Mouse (Mus musculus) kidney, embryonic 16.5 days (tissue): Measurements from ENCODE around the gene Sema5a. TPM values are rescaled to one million over a fixed set of nuclear protein-coding genes. Genes with fewer than 3 reads are reported as not detected.

Experiments
- ATAC-seq: fragments of 200-750 bp; cut with Nextera tagmentation; 2 replicates; pipeline ENCODE4 v1.8.0; 2017; ENCODE audit warnings: moderate TSS enrichment; ENCODE audit not compliant: low FRiP score, low TSS enrichment
- H3K27ac ChIP-seq: fragments of 300-500 bp; sonication (generic); 2 replicates; pipeline ENCODE4 v1.5.1; 2014; ENCODE audit warnings: low read length
- H3K27me3 ChIP-seq: fragments of 300-500 bp; sonication (generic); 2 replicates; pipeline ENCODE4 v1.6.1; 2014; ENCODE audit warnings: low read length, control low read depth, mixed read lengths; ENCODE audit not compliant: insufficient read depth
- H3K36me3 ChIP-seq: fragments of 300-500 bp; sonication (generic); 2 replicates; pipeline ENCODE4 v1.6.1; 2014; ENCODE audit warnings: low read length, control low read depth, mixed read lengths; ENCODE audit not compliant: insufficient read depth
- H3K4me1 ChIP-seq: fragments of 300-500 bp; sonication (generic); 2 replicates; pipeline ENCODE4 v1.6.1; 2014; ENCODE audit warnings: low read length, control low read depth, mixed read lengths; ENCODE audit not compliant: insufficient read depth
- H3K4me2 ChIP-seq: fragments of 300-500 bp; sonication (generic); replicated peaks from 2 replicates; pipeline ENCODE4 v1.6.1; 2014; ENCODE audit warnings: low read depth, low read length
- H3K4me3 ChIP-seq: fragments of 300-500 bp; sonication (generic); 2 replicates; pipeline ENCODE4 v1.5.1; 2014; ENCODE audit warnings: mild to moderate bottlenecking, low read length
- H3K9ac ChIP-seq: fragments of 300-500 bp; sonication (generic); replicated peaks from 2 replicates; pipeline ENCODE4 v1.6.1; 2014; ENCODE audit warnings: low read length
- H3K9me3 ChIP-seq: fragments of 300-500 bp; sonication (generic); 2 replicates; pipeline ENCODE4 v1.6.1; 2016; ENCODE audit warnings: low read length, control low read depth
- WGBS: fragments of 180-500 bp; shearing (Covaris S2); extraction: QIAGEN DNeasy Blood & Tissue Kit; methylation state at CpG from one replicate; pipeline ENCODE4 v1.1.7; 2014; 5-methylcytosine and 5-hydroxymethylcytosine counted together
- polyA plus RNA-seq: library from polyadenylated mRNA; unstranded; fragments of >200 nt; fragmentation: Nextera tagmentation; extraction: Ambion mirVana; gene quantifications from 2 replicates; pipeline ENCODE4 v1.2.1, GENCODE M21; 2015

Sema5a gene
- polyA plus RNA-seq, 1 experiment from 2014 or later, result 26.0 TPM

GRCm38 (mm10) chr15:32317074-32317473 is 72.5 kb downstream of the Sema5a start:
- ATAC-seq, result no peak
- Histone ChIP-seq H3K36me3 (no peaks in the 10 kb centered on the region), H3K4me3 (no peak overlapping the region), H3K27me3 (no peaks in the 10 kb centered on the region), H3K27ac (no peak overlapping the region), H3K9me3 (no peaks in the 10 kb centered on the region), H3K4me1 (no peaks in the 10 kb centered on the region), H3K4me2 (no peak overlapping the region), H3K9ac (no peak overlapping the region)
- WGBS, result 51% methylated on average over 5 of the region's 5 CpGs

- ATAC-seq, result no peak
These were observed 76.1 kb downstream of the Sema5a start for GRCm38 (mm10) chr15:32320739-32321138.

DNA sequence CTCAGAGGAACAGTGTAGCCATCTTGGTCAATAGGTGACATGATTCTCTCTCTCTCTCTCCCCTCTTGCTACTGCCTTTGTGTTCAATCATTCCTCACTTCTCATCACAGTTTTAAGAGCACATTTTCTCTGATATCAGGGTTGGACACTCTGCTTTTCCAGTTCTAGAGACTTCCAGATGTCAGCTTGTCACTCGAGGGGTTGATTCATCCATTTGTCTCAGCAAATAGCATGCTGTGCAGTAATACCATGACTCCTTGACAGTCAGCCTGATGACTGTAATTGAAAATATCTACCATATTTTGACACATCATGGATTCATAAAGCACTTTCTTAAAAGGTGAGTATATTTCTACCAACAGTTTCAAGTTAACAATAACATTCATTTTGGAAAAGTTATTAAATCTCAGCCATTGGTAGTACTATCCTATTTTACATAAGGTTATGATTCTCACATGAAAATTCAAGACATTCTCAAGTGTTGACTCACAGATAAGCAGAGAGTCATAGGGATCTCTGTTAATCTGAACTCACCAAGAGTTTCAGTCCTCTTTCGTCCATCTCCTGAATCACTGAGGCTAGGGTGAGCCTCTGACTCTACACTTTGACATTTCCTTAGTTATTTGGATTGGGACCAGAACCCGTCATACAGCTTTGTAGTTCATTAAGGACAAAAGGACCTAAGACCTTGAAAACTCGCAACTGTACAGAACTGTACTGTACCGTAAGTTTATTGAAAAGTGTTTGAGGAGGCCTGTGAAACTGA is 78.0 kb downstream of the Sema5a start:
- 81% methylated on average over 5 of the region's 5 CpGs for WGBS
- Histone ChIP-seq H3K9me3 (no peaks in the 10 kb centered on the region), H3K4me2 (no peak overlapping the region), H3K4me3 (no peak overlapping the region), H3K4me1 (no peaks in the 10 kb centered on the region), H3K27ac (no peak overlapping the region), H3K9ac (no peak overlapping the region), H3K36me3 (no peaks in the 10 kb centered on the region), H3K27me3 (no peaks in the 10 kb centered on the region)
- ATAC-seq, result no peak

More at GRCm38 (mm10) chr15:32320739-32321138, 76.1 kb downstream of the Sema5a start:
- Histone ChIP-seq H3K4me2 (no peak overlapping the region), H3K9me3 (no peaks in the 10 kb centered on the region), H3K27me3 (no peaks in the 10 kb centered on the region), H3K4me1 (no peaks in the 10 kb centered on the region), H3K4me3 (no peak overlapping the region), H3K27ac (no peak overlapping the region), H3K9ac (no peak overlapping the region), H3K36me3 (no peaks in the 10 kb centered on the region)
- WGBS, result 80% methylated on average over 3 of the region's 3 CpGs

GRCm38 (mm10) chr15:32323224-32323623 is 78.6 kb downstream of the Sema5a start:
- H3K4me2 ChIP-seq, result no peak overlapping the region
- no peak overlapping the region for H3K4me3 ChIP-seq
- 93% methylated on average over 4 of the region's 4 CpGs for WGBS
- no peak overlapping the region for H3K9ac ChIP-seq
- no peak overlapping the region for H3K27ac ChIP-seq
- H3K36me3 ChIP-seq, result no peaks in the 10 kb centered on the region
- H3K27me3 ChIP-seq, result no peaks in the 10 kb centered on the region
- no peaks in the 10 kb centered on the region for H3K9me3 ChIP-seq
- no peak for ATAC-seq
- no peaks in the 10 kb centered on the region for H3K4me1 ChIP-seq

GRCm38 (mm10) chr15:32324105-32324504 is 79.5 kb downstream of the Sema5a start:
- Histone ChIP-seq H3K4me2 (no peak overlapping the region), H3K27ac (no peak overlapping the region), H3K4me3 (no peak overlapping the region), H3K27me3 (no peaks in the 10 kb centered on the region), H3K9ac (no peak overlapping the region), H3K36me3 (no peaks in the 10 kb centered on the region), H3K9me3 (no peaks in the 10 kb centered on the region), H3K4me1 (peaks cover 5% of the 10 kb centered on the region; the same call in 1 of the 2 replicates)
- 69% methylated on average over 7 of the region's 7 CpGs for WGBS
- ATAC-seq, result no peak

GRCm38 (mm10) chr15:32328370-32329004 is 83.9 kb downstream of the Sema5a start:
- no peak overlapping the region for H3K27ac ChIP-seq
- H3K9me3 ChIP-seq, result no peaks in the 10 kb centered on the region
- H3K4me1 ChIP-seq, result peaks cover 5% of the 10 kb centered on the region; the same call in 1 of the 2 replicates
- no peak overlapping the region for H3K4me2 ChIP-seq
- no peaks in the 10 kb centered on the region for H3K27me3 ChIP-seq
- 46% methylated on average over 4 of the region's 4 CpGs for WGBS
- no peak for ATAC-seq
- H3K9ac ChIP-seq, result no peak overlapping the region
- no peak overlapping the region for H3K4me3 ChIP-seq
- no peaks in the 10 kb centered on the region for H3K36me3 ChIP-seq

GRCm38 (mm10) chr15:32329670-32330330 is 85.2 kb downstream of the Sema5a start:
- H3K4me2 ChIP-seq, result no peak overlapping the region
- H3K27ac ChIP-seq, result no peak overlapping the region
- H3K27me3 ChIP-seq, result no peaks in the 10 kb centered on the region
- H3K36me3 ChIP-seq, result no peaks in the 10 kb centered on the region
- H3K4me3 ChIP-seq, result no peak overlapping the region
- WGBS, result 57% methylated on average over 10 of the region's 10 CpGs
- H3K4me1 ChIP-seq, result peaks cover 5% of the 10 kb centered on the region; the same call in 1 of the 2 replicates
- H3K9ac ChIP-seq, result no peak overlapping the region
- H3K9me3 ChIP-seq, result no peaks in the 10 kb centered on the region
- ATAC-seq, result no peak

DNA sequence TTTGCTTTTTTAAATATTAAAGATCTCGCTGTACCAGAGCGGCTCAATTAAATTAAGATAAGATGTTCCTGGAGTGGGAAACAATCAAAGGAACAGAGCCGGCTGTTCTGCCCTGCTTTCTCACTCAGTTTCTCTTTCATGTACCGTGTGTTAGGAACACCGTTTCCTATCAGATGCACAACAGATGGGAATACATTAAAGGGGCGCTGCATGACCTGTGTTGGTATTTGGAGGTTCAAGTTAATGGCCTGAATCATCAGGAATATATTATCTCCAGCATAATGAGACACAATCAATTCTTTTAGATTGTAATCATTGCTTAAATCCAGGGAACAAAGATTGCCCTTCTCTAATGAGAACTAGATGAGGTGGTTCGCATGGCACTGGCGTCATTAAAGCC is 85.8 kb downstream of the Sema5a start:
- WGBS, result 54% methylated on average over 8 of the region's 8 CpGs
- no peak for ATAC-seq
- H3K4me2 ChIP-seq, result no peak overlapping the region

DNA sequence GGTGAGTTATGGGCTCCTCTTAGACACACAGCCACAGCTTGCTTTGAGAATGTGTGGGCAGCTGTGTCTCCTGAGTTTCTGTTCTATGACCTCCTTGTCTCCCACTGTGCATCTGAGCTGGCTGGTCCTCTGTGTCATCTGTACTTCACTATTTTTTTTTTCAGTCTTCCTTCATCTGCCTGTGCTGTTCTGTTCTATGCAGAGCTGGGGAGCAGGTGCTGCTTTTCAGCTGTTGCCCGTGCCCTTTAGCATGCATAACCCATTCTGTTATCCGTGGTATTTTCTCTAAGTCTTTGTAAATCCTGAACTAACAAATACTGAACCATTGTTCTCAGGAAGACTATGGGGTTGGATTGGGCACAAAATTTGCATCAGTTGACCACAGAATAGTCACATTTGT is 86.4 kb downstream of the Sema5a start:
- 63% methylated on average over 2 of the region's 2 CpGs for WGBS
- H3K9me3 ChIP-seq, result no peaks in the 10 kb centered on the region
- H3K27me3 ChIP-seq, result no peaks in the 10 kb centered on the region
- H3K27ac ChIP-seq, result no peak overlapping the region
- ATAC-seq, result no peak
- no peaks in the 10 kb centered on the region for H3K36me3 ChIP-seq
- H3K4me2 ChIP-seq, result no peak overlapping the region
- no peak overlapping the region for H3K4me3 ChIP-seq
- no peak overlapping the region for H3K9ac ChIP-seq
- peaks cover 5% of the 10 kb centered on the region; the same call in 1 of the 2 replicates for H3K4me1 ChIP-seq

More for the DNA sequence above, 85.8 kb downstream of the Sema5a start:
- peaks cover 5% of the 10 kb centered on the region; the same call in 1 of the 2 replicates for H3K4me1 ChIP-seq
- no peak overlapping the region for H3K27ac ChIP-seq
- no peak overlapping the region for H3K4me3 ChIP-seq
- H3K27me3 ChIP-seq, result no peaks in the 10 kb centered on the region
- H3K9me3 ChIP-seq, result no peaks in the 10 kb centered on the region
- H3K36me3 ChIP-seq, result no peaks in the 10 kb centered on the region
- H3K9ac ChIP-seq, result no peak overlapping the region
